Mouse (Mus musculus) neutrophil, adult 83 days (primary cell): Measurements from ENCODE around the gene Pkd2l1. TPM values are rescaled to one million over a fixed set of nuclear protein-coding genes. Genes with fewer than 3 reads are reported as not detected.

ENCODE experiments used
- total RNA-seq, 2 experiments: library from RNA; stranded (reverse); gene quantifications; one replicate each; pipeline ENCODE4 v1.2.4; 2023

The Pkd2l1 gene
- not detected for total RNA-seq

GRCm38 (mm10) chr19:44192342-44192741 lies at the start of gene Pkd2l1:
Gene Pkd2l1 (minus strand): TSS chr19:44192442.

GRCm38 (mm10) chr19:44203015-44203564 lies 10.8 kb upstream of the Pkd2l1 start, which contains the start of gene Scd3:
Gene Scd3 (plus strand): TSS chr19:44203269.

GRCm38 (mm10) chr19:44145702-44146567 lies 46.3 kb downstream of the Pkd2l1 start, which contains the start of gene Bloc1s2:
Gene Bloc1s2 (minus strand): TSS chr19:44146446.

GRCm38 (mm10) chr19:44135072-44135959 lies 56.9 kb downstream of the Pkd2l1 start, which contains the start of gene Cwf19l1:
Gene Cwf19l1 (minus strand): TSS chr19:44135876.

GRCm38 (mm10) chr19:44106831-44107660 lies 85.2 kb downstream of the Pkd2l1 start, which contains the start of gene Chuk:
Gene Chuk (minus strand): TSS chr19:44107480.

Other genes starting within 250 kb of the Pkd2l1 start
- not detected for gene Cpn1, start 205.9 kb downstream of the Pkd2l1 start, total RNA-seq
- not detected for gene Cyp2c23, start 163.2 kb downstream of the Pkd2l1 start, total RNA-seq
- gene Erlin1, start 122.7 kb downstream of the Pkd2l1 start, total RNA-seq: 10 to 100 TPM; 31.6 to 34.9 TPM
- gene Chuk, start 85.0 kb downstream of the Pkd2l1 start, total RNA-seq: 10 to 100 TPM; 37.8 to 38.4 TPM
- 10 to 100 TPM in 1 of 2 experiments, 1 to 10 TPM in 1; 9.9 to 14.3 TPM for gene Cwf19l1, start 56.6 kb downstream of the Pkd2l1 start, total RNA-seq
- gene Bloc1s2, start 46.0 kb downstream of the Pkd2l1 start, total RNA-seq: 10 to 100 TPM; 46.0 to 47.8 TPM
- gene Scd3, start 10.8 kb upstream of the Pkd2l1 start, total RNA-seq: not detected
- gene Scd2, start 101.2 kb upstream of the Pkd2l1 start, total RNA-seq: 10 to 100 TPM; 12.6 to 13.3 TPM
- under 1 TPM in 1 of 2 experiments, not detected in 1; 0.15 TPM for gene Scd4, start 140.7 kb upstream of the Pkd2l1 start, total RNA-seq
- gene Scd1, start 215.4 kb upstream of the Pkd2l1 start, total RNA-seq: 10 to 100 TPM in 1 of 2 experiments, 1 to 10 TPM in 1; 5.1 to 14.3 TPM